ENCODE assay signal across 9 mouse cellular contexts in the genomic region with DNA sequence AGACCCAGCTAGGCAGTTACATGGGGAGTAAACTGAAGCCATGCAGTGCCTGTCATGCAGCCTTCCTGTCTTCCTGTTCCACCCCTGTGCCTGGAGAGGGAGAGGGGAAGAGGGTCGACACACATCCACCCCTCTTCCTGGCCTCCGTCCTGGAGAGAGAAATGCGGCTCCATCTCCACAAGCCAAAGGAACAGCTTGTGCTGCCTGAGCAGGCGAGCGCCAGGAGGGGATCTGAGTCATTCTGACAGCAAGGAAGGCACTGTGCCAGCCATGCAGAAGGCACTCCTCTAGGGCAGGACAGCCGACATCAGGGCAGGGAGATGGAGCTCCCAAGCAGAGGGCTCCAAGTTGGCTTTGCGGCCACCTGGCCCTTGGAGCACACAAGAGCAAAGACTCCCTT. TPM values are rescaled to one million over a fixed set of nuclear protein-coding genes. Genes with fewer than 3 reads are reported as not detected.
A peak's percentile ranks its signal among the peaks of the same experiment; 100 is the strongest.
DNase-seq lines count a peak whose midpoint lies in the region; ATAC-seq lines count a peak whose summit lies in the region.
"Had no signal": no experiment of that assay in that cellular context is flagged by ENCODE, and none has a peak within 500 bp of the region (broad histone marks: within the 10 kb centered on the region; RNA-seq: fewer than 3 reads in every experiment).

No protein-coding gene starts in this region.

- DNase-seq in midbrain, embryonic 14.5 days: peak; percentile 38
- peak; percentile 99 for DNase-seq in cerebellum, adult 9-10 months
- DNase-seq in left cerebral cortex, postnatal 25 days (ENCODE audit: low spot score in 2 of 2): peak; percentile 78 to 94
- DNase-seq in thymus, postnatal 14 days: no peak

- WGBS in midbrain, embryonic 14.5 days: 76% methylated on average over 7 of the region's 7 CpGs
- 82% methylated on average over 7 of the region's 7 CpGs for WGBS in midbrain, embryonic 13.5 days
- 45% methylated on average over 7 of the region's 7 CpGs for WGBS in heart, embryonic 15.5 days

- no peak overlapping the region for H3K4me3 ChIP-seq in midbrain, embryonic 14.5 days (replicated peaks; ENCODE audit: low read depth, low read length)
- H3K4me3 ChIP-seq in midbrain, embryonic 13.5 days (replicated peaks): no peak overlapping the region
- no peak overlapping the region for H3K4me3 ChIP-seq in heart, embryonic 15.5 days

- ATAC-seq in midbrain, embryonic 14.5 days (ENCODE audit: low FRiP score, low TSS enrichment): no peak
- ATAC-seq in midbrain, embryonic 13.5 days: no peak
- peak; percentile 18; the same call in 1 of the 2 replicates for ATAC-seq in heart, embryonic 15.5 days (replicated peaks; ENCODE audit: insufficient number of reproducible peaks, insufficient read depth, low FRiP score, low read depth)
- ATAC-seq in megakaryocyte progenitor cell, adult 5-6 weeks (replicated peaks; ENCODE audit: poor library complexity): no peak
- no peak for ATAC-seq in erythroid progenitor cell, adult 5-6 weeks (replicated peaks; ENCODE audit: low FRiP score, poor library complexity, severe bottlenecking)

- no peak overlapping the region for H3K27ac ChIP-seq in midbrain, embryonic 14.5 days (replicated peaks; ENCODE audit: low read depth, low read length)
- H3K27ac ChIP-seq in midbrain, embryonic 13.5 days: no peak overlapping the region
- H3K27ac ChIP-seq in heart, embryonic 15.5 days: no peak overlapping the region
- H3K27ac ChIP-seq: macrophage had no signal

- H3K27me3 ChIP-seq in midbrain, embryonic 14.5 days (ENCODE audit: control insufficient read depth, insufficient read depth, low read length): no peaks in the 10 kb centered on the region
- H3K27me3 ChIP-seq in midbrain, embryonic 13.5 days: no peaks in the 10 kb centered on the region
- H3K27me3 ChIP-seq in heart, embryonic 15.5 days: no peaks in the 10 kb centered on the region

- H3K36me3 ChIP-seq in midbrain, embryonic 14.5 days (ENCODE audit: control insufficient read depth, insufficient read depth, low read length): no peaks in the 10 kb centered on the region
- H3K36me3 ChIP-seq in midbrain, embryonic 13.5 days: no peaks in the 10 kb centered on the region
- no peaks in the 10 kb centered on the region for H3K36me3 ChIP-seq in heart, embryonic 15.5 days

- intact Hi-C loops in left cerebral cortex, postnatal 25 days (cut with DNase I): no loop called here

- no peaks in the 10 kb centered on the region for H3K4me1 ChIP-seq in midbrain, embryonic 14.5 days (ENCODE audit: control insufficient read depth, insufficient read depth, low read length)
- H3K4me1 ChIP-seq in midbrain, embryonic 13.5 days (replicated peaks): no peaks in the 10 kb centered on the region
- H3K4me1 ChIP-seq in heart, embryonic 15.5 days (replicated peaks): no peaks in the 10 kb centered on the region; the same call in 1 of the 2 replicates

- no peak overlapping the region for H3K9ac ChIP-seq in midbrain, embryonic 14.5 days (replicated peaks; ENCODE audit: low read length)
- no peak overlapping the region for H3K9ac ChIP-seq in midbrain, embryonic 13.5 days (replicated peaks)
- H3K9ac ChIP-seq in heart, embryonic 15.5 days: no peak overlapping the region

- no peaks in the 10 kb centered on the region for H3K9me3 ChIP-seq in midbrain, embryonic 14.5 days (ENCODE audit: control insufficient read depth, low read length)
- no peaks in the 10 kb centered on the region for H3K9me3 ChIP-seq in midbrain, embryonic 13.5 days
- H3K9me3 ChIP-seq in heart, embryonic 15.5 days (replicated peaks): no peaks in the 10 kb centered on the region

- no peak overlapping the region for H3K4me2 ChIP-seq in midbrain, embryonic 14.5 days (ENCODE audit: low read length)
- H3K4me2 ChIP-seq in midbrain, embryonic 13.5 days (replicated peaks): no peak overlapping the region
- no peak overlapping the region for H3K4me2 ChIP-seq in heart, embryonic 15.5 days

RNA-seq across cellular contexts. Expression of gene Kcna5, which starts 50.6 kb away (rescaled TPM):
- polyA plus RNA-seq in midbrain, embryonic 14.5 days (2014; fragmentation: Nextera tagmentation; extraction: Ambion mirVana): 2.6 and 3.5 TPM in 2 replicates
- 3.3 and 5.5 TPM in 2 replicates for polyA plus RNA-seq in midbrain, embryonic 13.5 days (2015; fragmentation: Nextera tagmentation; extraction: Ambion mirVana)
- 7.4 and 7.5 TPM in 2 replicates for polyA plus RNA-seq in heart, embryonic 15.5 days (2015; fragmentation: Nextera tagmentation; extraction: Ambion mirVana)
- 1 to 10 TPM; 3.2 to 7.8 TPM for total RNA-seq in left cerebral cortex, postnatal 25 days (2021)
- not detected in 2 replicates for total RNA-seq in megakaryocyte progenitor cell, adult 5-6 weeks (2015)
- not detected in 2 replicates for total RNA-seq in megakaryocyte progenitor cell, adult 5-6 weeks (2017)
- not detected in 2 replicates for total RNA-seq in erythroid progenitor cell, adult 5-6 weeks (2015; ENCODE audit: low replicate concordance)
- not detected in 2 replicates for total RNA-seq in erythroid progenitor cell, adult 5-6 weeks (2017; ENCODE audit: low replicate concordance)
- polyA plus RNA-seq: macrophage had no signal

Comparison
In these comparisons a context has a peak if more than half of its experiments do, and no peak if none do; other contexts are left out.
1. RNA of gene Kcna5, which starts 50.6 kb away (total RNA-seq): 3.2 to 7.8 TPM in left cerebral cortex, postnatal 25 days; not detected in megakaryocyte progenitor cell, adult 5-6 weeks and not detected in erythroid progenitor cell, adult 5-6 weeks; every median in the first group is over 4 times any median in the second.